10 mouse cellular contexts compared by ENCODE assay signal in genomic region chr7:90099248-90099647, GRCm38 (mm10). TPM values are rescaled to one million over a fixed set of nuclear protein-coding genes. Genes with fewer than 3 reads are reported as not detected.
DNase-seq lines count a peak whose midpoint lies in the region; ATAC-seq and TF ChIP-seq lines count a peak whose summit lies in the region.
"Had no signal": no experiment of that assay in that cellular context is flagged by ENCODE, and none has a peak within 500 bp of the region (broad histone marks: within the 10 kb centered on the region; RNA-seq: fewer than 3 reads in every experiment).

No protein-coding gene starts in this region.

- peak; percentile 38; the same call in 1 of the 2 replicates for ATAC-seq in hindbrain, embryonic 11.5 days (ENCODE audit: low FRiP score)
- no peak; the same call in 1 of the 2 replicates for ATAC-seq in midbrain, embryonic 14.5 days (ENCODE audit: low FRiP score, low TSS enrichment)
- no peak for ATAC-seq in kidney, embryonic 14.5 days (ENCODE audit: low FRiP score, low TSS enrichment)
- no peak for ATAC-seq in activated CD4-positive, CD25-positive, alpha-beta regulatory T cell, adult 4 months

- no peak overlapping the region for H3K27ac ChIP-seq in cerebellum, adult 2 months (ENCODE audit: insufficient read depth, low read length)
- no peak overlapping the region for H3K27ac ChIP-seq in layer of hippocampus, adult 2 months
- no peak overlapping the region for H3K27ac ChIP-seq in hindbrain, embryonic 11.5 days (ENCODE audit: low read depth, low read length)
- no peak overlapping the region for H3K27ac ChIP-seq in midbrain, embryonic 14.5 days (replicated peaks; ENCODE audit: low read depth, low read length)
- no peak overlapping the region for H3K27ac ChIP-seq in kidney, embryonic 14.5 days (ENCODE audit: low read depth, low read length)

- H3K4me2 ChIP-seq in hindbrain, embryonic 11.5 days (replicated peaks; ENCODE audit: low read depth, low read length), result no peak overlapping the region
- H3K4me2 ChIP-seq in midbrain, embryonic 14.5 days (ENCODE audit: low read length), result peak overlapping the region; percentile 41
- no peak overlapping the region; the same call in 1 of the 2 replicates for H3K4me2 ChIP-seq in kidney, embryonic 14.5 days (replicated peaks; ENCODE audit: low read depth, low read length)

- H3K9me3 ChIP-seq in hindbrain, embryonic 11.5 days (ENCODE audit: control insufficient read depth, low read length), result no peaks in the 10 kb centered on the region
- no peaks in the 10 kb centered on the region for H3K9me3 ChIP-seq in midbrain, embryonic 14.5 days (ENCODE audit: control insufficient read depth, low read length)
- H3K9me3 ChIP-seq in kidney, embryonic 14.5 days (ENCODE audit: control insufficient read depth, low read length), result no peaks in the 10 kb centered on the region

- no peaks in the 10 kb centered on the region for H3K4me1 ChIP-seq in cerebellum, adult 2 months (ENCODE audit: control insufficient read depth, insufficient read depth, low read length)
- H3K4me1 ChIP-seq in hindbrain, embryonic 11.5 days (replicated peaks; ENCODE audit: control insufficient read depth, insufficient read depth, low read length), result no peaks in the 10 kb centered on the region
- peaks cover 5% of the 10 kb centered on the region; the same call in 1 of the 2 replicates for H3K4me1 ChIP-seq in midbrain, embryonic 14.5 days (ENCODE audit: control insufficient read depth, insufficient read depth, low read length)
- no peaks in the 10 kb centered on the region for H3K4me1 ChIP-seq in kidney, embryonic 14.5 days (ENCODE audit: control insufficient read depth, insufficient read depth, low read length)

- no peak for TF ChIP-seq CTCF in cerebellum, adult 2 months (IDR thresholded peaks at IDR 0.05; ENCODE audit: borderline replicate concordance, insufficient read depth, low read depth, low read length)
- TF ChIP-seq CTCF in layer of hippocampus, adult 2 months (conservative IDR thresholded peaks at IDR 0.05), result no peak

- H3K4me3 ChIP-seq in cerebellum, adult 2 months (replicated peaks; ENCODE audit: insufficient read depth, low read depth, low read length), result peak overlapping the region; percentile 58
- H3K4me3 ChIP-seq in layer of hippocampus, adult 2 months, result peak overlapping the region; percentile 22; the same call in 1 of the 2 replicates
- H3K4me3 ChIP-seq in hindbrain, embryonic 11.5 days (ENCODE audit: low read depth, low read length), result no peak overlapping the region
- H3K4me3 ChIP-seq in midbrain, embryonic 14.5 days (replicated peaks; ENCODE audit: low read depth, low read length), result no peak overlapping the region
- H3K4me3 ChIP-seq in kidney, embryonic 14.5 days (ENCODE audit: low read length), result no peak overlapping the region
- H3K4me3 ChIP-seq: erythroblast, embryonic 14.5 days had no signal

- peak in 1 of 2 experiments; percentile 16 for DNase-seq in cerebellum, adult 2 months
- DNase-seq in cerebellum, adult 18-20 months, result no peak
- DNase-seq in layer of hippocampus, adult 2 months (ENCODE audit: low spot score in 2 of 2), result no peak
- DNase-seq in layer of hippocampus, adult 18-20 months (ENCODE audit: low spot score in 2 of 2), result no peak
- peak; percentile 9 for DNase-seq in hindbrain, embryonic 11.5 days (ENCODE audit: low spot score)
- DNase-seq in midbrain, embryonic 14.5 days, result peak; percentile 53
- DNase-seq: layer of hippocampus, postnatal 36 days had no signal

- WGBS in cerebellum, adult 2 months, result 20% methylated on average over 10 of the region's 10 CpGs
- 41% methylated on average over 10 of the region's 10 CpGs for WGBS in hindbrain, embryonic 11.5 days
- 27% methylated on average over 10 of the region's 10 CpGs for WGBS in midbrain, embryonic 14.5 days
- 66% methylated on average over 10 of the region's 10 CpGs for WGBS in kidney, embryonic 14.5 days

- no peaks in the 10 kb centered on the region for H3K27me3 ChIP-seq in cerebellum, adult 2 months (ENCODE audit: control insufficient read depth, insufficient read depth, low read length)
- H3K27me3 ChIP-seq in hindbrain, embryonic 11.5 days (ENCODE audit: control insufficient read depth, insufficient read depth, low read length), result no peaks in the 10 kb centered on the region
- H3K27me3 ChIP-seq in midbrain, embryonic 14.5 days (ENCODE audit: control insufficient read depth, insufficient read depth, low read length), result no peaks in the 10 kb centered on the region
- no peaks in the 10 kb centered on the region for H3K27me3 ChIP-seq in kidney, embryonic 14.5 days (ENCODE audit: control insufficient read depth, insufficient read depth, low read length)

- H3K36me3 ChIP-seq in hindbrain, embryonic 11.5 days (ENCODE audit: control insufficient read depth, insufficient read depth, low read length), result no peaks in the 10 kb centered on the region
- no peaks in the 10 kb centered on the region for H3K36me3 ChIP-seq in midbrain, embryonic 14.5 days (ENCODE audit: control insufficient read depth, insufficient read depth, low read length)
- H3K36me3 ChIP-seq in kidney, embryonic 14.5 days (ENCODE audit: control insufficient read depth, insufficient read depth, low read length), result no peaks in the 10 kb centered on the region

- no peak overlapping the region for H3K9ac ChIP-seq in hindbrain, embryonic 11.5 days (ENCODE audit: low read depth, low read length)
- no peak overlapping the region; the same call in 1 of the 2 replicates for H3K9ac ChIP-seq in midbrain, embryonic 14.5 days (replicated peaks; ENCODE audit: low read length)
- H3K9ac ChIP-seq in kidney, embryonic 14.5 days (ENCODE audit: low read depth, low read length), result no peak overlapping the region

- TF ChIP-seq POLR2A in cerebellum, adult 2 months (IDR thresholded peaks at IDR 0.05; ENCODE audit: borderline replicate concordance, insufficient read depth, low read length), result no peak

RNA-seq across cellular contexts. Expression of gene Picalm, which starts 30.8 kb away (rescaled TPM):
- polyA plus RNA-seq in cerebellum, adult 2 months (2012; rRNA removed), result 156 and 163 TPM in 2 replicates
- 100 to 1,000 TPM; 143 to 151 TPM for total RNA-seq in layer of hippocampus, adult 2 months (2021)
- 100 to 1,000 TPM; 144 to 155 TPM for total RNA-seq in layer of hippocampus, adult 18-20 months (2021)
- polyA plus RNA-seq in hindbrain, embryonic 11.5 days (2014; fragmentation: Nextera tagmentation; extraction: Ambion mirVana), result 37.4 and 57.8 TPM in 2 replicates
- polyA plus RNA-seq in midbrain, embryonic 14.5 days (2014; fragmentation: Nextera tagmentation; extraction: Ambion mirVana), result 53.0 and 56.3 TPM in 2 replicates
- polyA plus RNA-seq in kidney, embryonic 14.5 days (2014; fragmentation: Nextera tagmentation; extraction: Ambion mirVana), result 47.9 and 52.1 TPM in 2 replicates
- polyA plus RNA-seq in activated CD4-positive, CD25-positive, alpha-beta regulatory T cell, adult 4 months (2017; shearing (Covaris generic)), result 10 to 100 TPM; 49.7 to 85.7 TPM

Comparison
In these comparisons a context has a peak if more than half of its experiments do, and no peak if none do; other contexts are left out.
1. DNase-seq: peak in hindbrain, embryonic 11.5 days (single experiment) and midbrain, embryonic 14.5 days (single experiment); none in cerebellum, adult 18-20 months (0 of 2), layer of hippocampus, adult 2 months (0 of 2) and layer of hippocampus, adult 18-20 months (0 of 2).
2. H3K4me3 ChIP-seq: peak in cerebellum, adult 2 months (single experiment) and layer of hippocampus, adult 2 months (single experiment); none in hindbrain, embryonic 11.5 days (single experiment), midbrain, embryonic 14.5 days (single experiment) and kidney, embryonic 14.5 days (single experiment).